Mouse (Mus musculus) E14TG2a.4 (cell line): Measurements from ENCODE around the gene Prkag3.
A peak's percentile ranks its signal among the peaks of the same experiment; 100 is the strongest.

Source experiments
- H3K27me3 ChIP-seq: 2 replicates; pipeline ENCODE4 v1.6.1; 2014; ENCODE audit warnings: low read length, control low read depth; ENCODE audit not compliant: insufficient read depth
- H3K36me3 ChIP-seq: 2 replicates; pipeline ENCODE4 v1.6.1; 2014; ENCODE audit warnings: low read length, control low read depth; ENCODE audit not compliant: insufficient read depth
- H3K4me1 ChIP-seq: replicated peaks from 2 replicates; pipeline ENCODE4 v1.6.1; 2014; ENCODE audit warnings: low read depth, low read length, control low read depth
- H3K4me3 ChIP-seq: replicated peaks from 2 replicates; pipeline ENCODE4 v1.5.1; 2014; ENCODE audit warnings: mild to moderate bottlenecking, low read length
- H3K9me3 ChIP-seq: 2 replicates; pipeline ENCODE4 v1.6.1; 2014; ENCODE audit warnings: low read length, control low read depth
- CTCF ChIP-seq: conservative IDR thresholded peaks from 2 replicates; pipeline ENCODE4 v1.5.1; 2014; ENCODE audit warnings: low read length
- NANOG ChIP-seq: IDR thresholded peaks from 2 replicates; pipeline ENCODE4 v1.6.1; 2014; ENCODE audit warnings: borderline replicate concordance, low read length, mixed read lengths
- POU5F1 ChIP-seq: IDR thresholded peaks from 2 replicates; pipeline ENCODE4 v1.6.1; 2014; ENCODE audit warnings: low read length, borderline replicate concordance

The Prkag3 gene

DNA sequence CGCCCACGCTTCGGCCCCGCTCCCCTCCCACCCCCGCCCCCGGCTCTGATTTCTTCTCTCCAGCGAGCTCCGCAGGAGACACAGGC lies 22.7 kb upstream of the Prkag3 start, which contains the start of gene Wnt6:
TSS of gene Wnt6 (plus strand) at position 48 of the 86 bp plus-strand sequence.
- H3K9me3 ChIP-seq: no peaks in the 10 kb centered on the region
- H3K4me3 ChIP-seq: peak within 1 kb of the TSS; percentile 73
- H3K4me1 ChIP-seq: peaks cover 65% of the 10 kb centered on the region
- H3K36me3 ChIP-seq: no peaks in the 10 kb centered on the region
- peaks cover 94% of the 10 kb centered on the region for H3K27me3 ChIP-seq
- no peak for TF ChIP-seq CTCF
- TF ChIP-seq NANOG: no peak
- no peak for TF ChIP-seq POU5F1

DNA sequence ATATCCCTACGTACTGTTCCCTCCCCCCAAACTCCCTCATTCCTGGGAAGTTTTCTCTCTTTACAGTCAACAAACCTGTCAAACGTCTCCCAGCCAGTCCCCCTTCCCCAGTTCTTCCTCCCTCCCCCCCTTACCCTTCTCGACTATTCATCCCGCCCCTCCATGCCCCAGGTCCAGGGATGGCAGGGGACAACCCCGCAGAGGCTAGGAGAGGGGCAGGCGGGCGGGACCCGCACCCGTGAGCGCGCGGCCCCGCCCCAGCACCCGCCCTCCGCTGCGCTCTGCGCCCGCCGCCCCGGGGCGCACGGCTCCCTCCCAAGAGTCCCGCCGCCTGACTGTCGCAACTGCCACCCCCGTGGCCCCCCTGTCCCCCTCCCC lies 22.4 kb upstream of the Prkag3 start:
- Histone ChIP-seq H3K36me3 (no peaks in the 10 kb centered on the region), H3K27me3 (peaks cover 94% of the 10 kb centered on the region), H3K4me3 (peak overlapping the region; percentile 67), H3K9me3 (no peaks in the 10 kb centered on the region), H3K4me1 (peaks cover 63% of the 10 kb centered on the region)
- TF ChIP-seq POU5F1: no peak
- no peak for TF ChIP-seq NANOG
- TF ChIP-seq CTCF: no peak

- TF ChIP-seq POU5F1: no peak
- TF ChIP-seq CTCF: no peak
- TF ChIP-seq NANOG: no peak
- Histone ChIP-seq H3K4me3 (peak overlapping the region; percentile 67), H3K4me1 (peaks cover 58% of the 10 kb centered on the region), H3K9me3 (no peaks in the 10 kb centered on the region), H3K27me3 (peaks cover 93% of the 10 kb centered on the region), H3K36me3 (no peaks in the 10 kb centered on the region)
Measured at GRCm38 (mm10) chr1:74770727-74771466, 21.9 kb upstream of the Prkag3 start.

DNA sequence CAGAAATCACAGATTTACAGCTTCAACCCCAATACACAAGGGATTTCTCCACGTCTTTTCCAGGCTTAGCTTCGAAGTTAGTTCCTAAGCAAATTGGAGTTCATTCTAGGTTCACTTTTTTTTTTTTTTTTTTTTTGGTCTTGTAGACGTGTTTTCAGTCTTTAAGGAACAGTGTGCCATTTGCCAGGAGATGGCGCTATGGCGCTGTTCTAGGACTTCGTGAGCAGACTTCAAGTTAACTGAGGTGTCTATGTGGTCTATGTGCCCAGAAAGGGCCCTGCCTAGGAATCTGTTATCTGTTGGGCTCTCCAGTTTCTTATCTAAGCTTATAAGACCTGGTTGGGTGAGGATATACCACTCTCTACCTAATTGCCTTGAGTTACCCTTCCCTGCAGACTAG lies 14.1 kb upstream of the Prkag3 start:
- H3K36me3 ChIP-seq: no peaks in the 10 kb centered on the region

DNA sequence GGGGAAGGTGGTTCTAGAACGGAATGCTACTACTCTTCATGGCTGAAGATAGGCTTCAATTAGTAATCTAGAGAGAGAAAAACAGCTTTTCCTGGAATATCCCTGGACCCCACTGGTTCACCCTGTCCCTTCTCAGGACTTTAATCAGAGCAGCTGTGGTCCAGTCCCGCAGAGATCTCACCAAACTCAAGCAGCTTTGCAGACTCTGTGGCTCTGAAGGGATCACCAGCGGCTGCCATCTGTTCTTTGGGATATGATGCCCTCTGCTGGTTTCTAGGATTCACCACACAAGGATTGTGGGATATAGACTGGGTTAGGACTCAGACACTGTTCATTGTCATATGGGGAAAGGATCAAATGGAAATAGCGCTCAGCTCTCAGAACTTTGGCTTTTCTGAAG lies 10.8 kb upstream of the Prkag3 start:
- Histone ChIP-seq H3K36me3 (no peaks in the 10 kb centered on the region), H3K27me3 (peaks cover 28% of the 10 kb centered on the region), H3K4me1 (peaks cover 1% of the 10 kb centered on the region; the same call in 1 of the 2 replicates), H3K9me3 (no peaks in the 10 kb centered on the region), H3K4me3 (no peak overlapping the region)
- TF ChIP-seq NANOG (no peak), CTCF (peak; percentile 55)

More for the DNA sequence above, 14.1 kb upstream of the Prkag3 start:
- no peak overlapping the region for H3K4me3 ChIP-seq
- peaks cover 58% of the 10 kb centered on the region for H3K27me3 ChIP-seq
- TF ChIP-seq CTCF (peak; percentile 70), NANOG (no peak)
- no peaks in the 10 kb centered on the region; the same call in 1 of the 2 replicates for H3K4me1 ChIP-seq
- no peaks in the 10 kb centered on the region for H3K9me3 ChIP-seq

DNA sequence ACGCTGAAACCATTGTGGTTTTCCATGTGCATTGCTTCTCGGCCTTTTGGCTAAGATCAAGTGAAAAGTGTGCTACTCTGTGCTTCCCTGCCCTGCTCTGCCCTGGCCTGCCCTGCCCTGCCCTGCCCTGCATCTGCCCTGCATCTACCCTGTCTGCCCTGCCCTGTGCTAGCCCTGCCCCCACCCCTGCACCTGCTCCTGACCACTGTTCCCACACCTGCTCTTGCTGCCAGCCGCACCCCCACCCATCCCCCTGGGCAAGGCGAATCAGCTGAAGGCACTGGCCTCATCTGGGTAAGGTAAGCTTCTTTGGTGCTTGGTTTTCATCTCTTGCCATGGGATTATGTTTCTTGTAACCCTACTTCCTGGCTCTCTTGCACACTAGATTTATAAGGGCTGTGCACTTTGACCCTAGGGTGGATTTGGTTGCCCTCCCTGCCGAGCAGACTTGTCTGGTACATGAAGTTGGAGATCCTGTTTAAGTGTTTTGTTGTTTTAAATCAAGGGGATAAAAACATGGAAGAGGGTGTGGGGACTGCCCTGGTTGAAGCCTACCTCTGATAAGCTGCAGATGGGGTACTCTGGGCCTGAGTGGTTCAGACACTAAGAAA lies 5.3 kb upstream of the Prkag3 start:
- peaks cover 25% of the 10 kb centered on the region for H3K27me3 ChIP-seq
- TF ChIP-seq POU5F1 (no peak), CTCF (no peak), NANOG (no peak)
- H3K9me3 ChIP-seq: no peaks in the 10 kb centered on the region
- H3K36me3 ChIP-seq: no peaks in the 10 kb centered on the region
- H3K4me1 ChIP-seq: peaks cover 17% of the 10 kb centered on the region
- no peak overlapping the region for H3K4me3 ChIP-seq

DNA sequence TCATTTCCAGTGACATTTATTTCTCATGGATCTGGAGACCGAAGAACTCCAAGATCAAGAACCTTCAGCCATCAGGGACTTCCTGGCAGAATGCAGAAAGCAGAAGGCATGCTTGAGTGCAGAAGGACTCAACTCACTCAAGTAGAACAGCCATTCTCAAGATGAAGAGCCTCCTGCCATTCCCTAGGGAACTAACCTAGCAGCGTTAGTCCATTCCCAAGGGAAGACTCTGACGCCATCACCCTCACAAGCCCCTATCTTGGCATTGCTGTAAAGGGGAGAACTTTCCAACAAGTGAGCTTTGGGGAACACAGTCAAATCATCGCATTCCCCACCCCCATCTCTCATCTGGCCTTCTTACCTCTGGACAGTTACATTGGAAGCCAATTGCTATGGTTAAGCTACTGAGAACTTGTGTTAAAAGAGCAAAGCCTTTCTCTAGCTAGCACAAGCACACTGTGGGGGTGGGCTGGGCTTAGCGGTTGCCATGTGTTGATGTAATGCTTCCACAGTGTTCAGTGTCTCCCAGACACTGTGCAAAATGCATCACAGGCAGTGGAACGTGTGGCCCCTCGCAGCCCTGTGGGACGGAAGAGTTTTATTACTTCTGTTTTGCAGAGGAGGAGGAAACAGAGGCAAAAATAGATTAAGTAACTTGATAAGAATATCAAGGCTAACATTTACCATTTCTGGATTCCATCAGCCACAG lies 4.4 kb upstream of the Prkag3 start:
- Histone ChIP-seq H3K27me3 (peaks cover 30% of the 10 kb centered on the region), H3K36me3 (no peaks in the 10 kb centered on the region), H3K4me3 (no peak overlapping the region), H3K4me1 (peaks cover 24% of the 10 kb centered on the region), H3K9me3 (no peaks in the 10 kb centered on the region)
- no peak for TF ChIP-seq CTCF
- TF ChIP-seq NANOG: no peak
- no peak for TF ChIP-seq POU5F1

DNA sequence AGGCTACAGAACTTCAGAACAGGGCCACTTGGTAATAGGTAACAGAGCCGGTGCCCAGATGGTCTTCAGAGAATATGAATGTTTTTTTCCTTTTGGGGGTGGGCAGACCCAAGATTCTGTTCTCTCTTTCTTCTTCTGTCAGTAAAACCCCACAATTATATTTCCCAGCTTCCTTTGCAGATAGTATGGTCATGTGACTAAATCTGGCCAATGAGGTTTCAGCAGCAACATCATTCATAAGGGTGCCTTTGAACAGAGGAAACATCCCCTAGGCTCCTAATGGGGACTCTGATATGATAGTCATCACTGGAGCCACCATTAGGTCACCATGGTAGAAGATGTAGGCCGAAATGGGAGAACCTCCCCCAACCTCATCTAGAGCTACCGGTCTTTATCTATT lies 3.8 kb upstream of the Prkag3 start:
- Histone ChIP-seq H3K9me3 (no peaks in the 10 kb centered on the region), H3K27me3 (peaks cover 36% of the 10 kb centered on the region), H3K4me3 (no peak overlapping the region), H3K4me1 (peaks cover 30% of the 10 kb centered on the region), H3K36me3 (no peaks in the 10 kb centered on the region)
- TF ChIP-seq CTCF (no peak), POU5F1 (no peak), NANOG (no peak)
